Mouse (Mus musculus) stomach, postnatal 0 days (tissue): ENCODE results near the gene Alox12b.

Source experiments
- CTCF ChIP-seq: IDR thresholded peaks from 2 replicates; pipeline ENCODE4 v1.5.1; 2016; ENCODE audit warnings: antibody characterized with exemption, low read depth, mild to moderate bottlenecking, moderate library complexity
- EP300 ChIP-seq: optimal IDR thresholded peaks from 2 replicates; pipeline ENCODE3; 2016; ENCODE audit warnings: antibody characterized with exemption

DNA sequence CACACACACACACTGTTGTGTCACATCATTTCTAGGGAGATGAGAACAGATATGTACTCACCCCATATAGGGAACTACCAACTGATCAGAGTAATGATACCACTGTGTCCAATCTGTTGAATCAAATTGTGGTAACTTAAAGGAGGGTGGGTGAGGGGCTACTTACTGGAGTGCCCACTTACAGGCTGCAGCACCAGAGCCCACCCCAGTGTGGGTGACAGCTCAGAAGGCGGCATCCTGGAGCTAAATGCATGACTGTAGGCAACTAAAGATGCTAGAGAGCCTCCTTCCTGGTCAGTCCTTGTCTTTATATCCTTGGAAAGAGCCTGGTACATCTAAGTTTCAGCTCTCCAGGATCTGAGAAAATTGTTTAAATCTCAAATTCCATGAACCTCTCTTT, 42.5 kb downstream of the Alox12b start:
- TF ChIP-seq CTCF (no peak), EP300 (no peak)
